Mouse (Mus musculus) thymus, adult 2 months (tissue): Measurements from ENCODE around the gene Msi2.

Experiments
- CTCF ChIP-seq: fragments of 200-500 bp; IDR thresholded peaks from 2 replicates; pipeline ENCODE4 v1.5.1; 2012; ENCODE audit warnings: mild to moderate bottlenecking, control low read depth, low read length, moderate library complexity, borderline replicate concordance; ENCODE audit not compliant: control insufficient read depth, poor library complexity, insufficient read depth; ENCODE audit errors: extremely low read depth
- POLR2A ChIP-seq: fragments of 200-500 bp; IDR thresholded peaks from 2 replicates; pipeline ENCODE4 v1.6.1; 2012; ENCODE audit warnings: mild to moderate bottlenecking, low read length, control low read depth, moderate library complexity; ENCODE audit not compliant: control insufficient read depth, poor library complexity, insufficient read depth; ENCODE audit errors: extremely low read depth

- no peak for TF ChIP-seq CTCF
- no peak for TF ChIP-seq POLR2A
Observed at GRCm38 (mm10) chr11:88524790-88525575, 193.3 kb downstream of the Msi2 start.
